Mouse (Mus musculus): ENCODE results near the gene Igf1. TPM values are rescaled to one million over a fixed set of nuclear protein-coding genes. Genes with fewer than 3 reads are reported as not detected.

The Igf1 gene
- polyA plus RNA-seq, 1 experiment: 7.9 TPM

DNA sequence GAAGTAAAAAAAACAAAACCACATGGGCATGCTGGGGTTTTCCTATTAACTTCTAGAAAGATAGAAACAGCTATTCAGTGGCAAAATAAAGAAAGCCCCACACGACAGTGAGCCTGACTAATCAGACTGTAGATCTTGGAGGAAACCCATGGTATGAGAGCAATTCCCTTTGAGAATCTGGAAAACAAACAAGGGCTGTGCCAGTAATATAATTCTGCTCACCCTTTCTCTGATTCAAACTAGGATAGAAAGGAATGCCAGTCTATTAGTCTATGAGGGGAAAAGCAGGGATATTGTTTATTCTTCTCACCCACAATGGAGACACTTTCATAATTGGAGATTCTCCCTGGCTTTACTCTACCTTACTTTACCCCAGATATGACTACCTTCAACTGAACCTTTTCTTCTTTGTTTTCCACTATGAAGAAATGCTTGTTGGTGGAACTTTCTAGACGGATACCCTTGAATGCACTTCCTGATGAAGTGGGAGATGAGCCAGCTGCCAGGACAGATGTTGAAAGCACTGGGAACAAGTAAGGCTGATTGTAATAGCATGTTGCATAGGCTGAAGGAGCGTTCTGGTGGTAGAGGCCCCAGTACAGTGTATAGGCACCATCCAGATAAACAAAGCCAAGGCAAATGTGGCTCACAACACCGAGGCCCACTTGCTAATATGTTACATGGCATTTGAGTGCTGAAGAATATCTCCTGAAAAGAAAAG lies 116.0 kb downstream of the Igf1 start:
- TF ChIP-seq POLR2A (IDR thresholded peaks at IDR 0.05; ENCODE audit: borderline replicate concordance, extremely low read depth, insufficient read depth, insufficient read length, poor library complexity, severe bottlenecking): no peak
- TF ChIP-seq CTCF (IDR thresholded peaks at IDR 0.05; ENCODE audit: borderline replicate concordance, extremely low read depth, insufficient read depth, insufficient read length): no peak
- DNase-seq (ENCODE audit: low read depth): peak; percentile 20

DNA sequence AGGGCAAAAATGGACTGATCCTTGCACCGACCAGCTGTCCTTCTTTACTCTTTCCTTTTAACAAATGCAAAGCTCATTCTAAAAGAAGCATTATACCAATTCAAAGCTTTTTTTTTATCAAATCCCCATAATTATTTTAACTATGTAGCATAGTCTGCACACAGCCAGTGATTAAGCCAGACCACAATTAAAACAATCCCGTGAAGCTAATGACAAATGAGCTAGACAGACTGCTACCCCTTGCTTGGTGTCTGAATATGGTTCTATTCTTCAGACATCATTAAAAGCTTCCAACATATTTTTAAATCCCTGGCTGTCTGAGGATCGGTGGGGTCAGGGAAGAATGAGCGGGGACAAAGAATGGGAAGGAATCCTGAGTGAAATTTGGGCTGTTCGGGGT lies 127.3 kb downstream of the Igf1 start:
- TF ChIP-seq POLR2A (IDR thresholded peaks at IDR 0.05; ENCODE audit: borderline replicate concordance, extremely low read depth, insufficient read depth, insufficient read length, poor library complexity, severe bottlenecking) (no peak), CTCF (IDR thresholded peaks at IDR 0.05; ENCODE audit: borderline replicate concordance, extremely low read depth, insufficient read depth, insufficient read length) (no peak)
- peak; percentile 62 for DNase-seq (ENCODE audit: low read depth)

DNA sequence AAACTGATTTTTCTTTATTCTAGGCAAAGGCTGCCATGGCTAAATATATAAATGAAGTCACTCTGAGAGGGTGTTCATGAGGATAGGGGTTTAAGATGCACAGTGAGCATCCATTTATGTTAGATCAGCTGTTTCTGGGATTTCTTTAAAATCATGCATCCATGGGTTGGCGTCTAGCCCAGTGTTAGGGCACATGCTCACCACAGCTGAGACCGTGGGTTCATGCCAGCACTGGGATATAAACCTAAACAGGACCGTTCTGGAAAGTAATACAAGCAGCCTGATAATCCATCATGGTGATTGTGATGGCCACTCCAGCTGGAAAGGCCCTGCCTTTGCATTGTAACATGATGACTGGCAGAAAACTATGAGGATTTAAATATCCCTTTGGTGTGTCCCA lies 128.1 kb downstream of the Igf1 start:
- TF ChIP-seq CTCF (IDR thresholded peaks at IDR 0.05; ENCODE audit: borderline replicate concordance, extremely low read depth, insufficient read depth, insufficient read length) (no peak), POLR2A (IDR thresholded peaks at IDR 0.05; ENCODE audit: borderline replicate concordance, extremely low read depth, insufficient read depth, insufficient read length, poor library complexity, severe bottlenecking) (no peak)
- peak; percentile 69 for DNase-seq (ENCODE audit: low read depth)

Other genes starting within 250 kb of the Igf1 start
- 3.9 and 5.3 TPM in 2 replicates for gene Pmch, start 232.8 kb downstream of the Igf1 start, polyA plus RNA-seq (2012; rRNA removed)